Mouse (Mus musculus) layer of hippocampus, postnatal 36 days (tissue): Measurements from ENCODE around the gene Gm4881. TPM values are rescaled to one million over a fixed set of nuclear protein-coding genes. Genes with fewer than 3 reads are reported as not detected.

ENCODE experiments used
- DNase-seq, 2 experiments: peaks; one replicate each; pipeline ENCODE4 v3.0.0; 2022
- total RNA-seq, 2 experiments: library from RNA; stranded (reverse); gene quantifications; 2 replicates each; pipeline ENCODE4 v1.2.3; 2021

The Gm4881 gene
- total RNA-seq, 2 experiments from 2014 or later: not detected

- no peak for DNase-seq
Observed at GRCm38 (mm10) chr7:24953966-24954365, 9.7 kb upstream of the Gm4881 start.

GRCm38 (mm10) chr7:24949958-24950623 lies 5.8 kb upstream of the Gm4881 start:
- DNase-seq: peak in 1 of 2 experiments; percentile 65

- DNase-seq: no peak
Observed at GRCm38 (mm10) chr7:24948774-24949173, 4.5 kb upstream of the Gm4881 start.

- no peak for DNase-seq
Observed at GRCm38 (mm10) chr7:24947316-24948048, 3.2 kb upstream of the Gm4881 start.

- no peak for DNase-seq
Observed at GRCm38 (mm10) chr7:24943641-24944040, 653 bp downstream of the Gm4881 start.

GRCm38 (mm10) chr7:24931651-24932050 lies 12.6 kb downstream of the Gm4881 start:
- no peak for DNase-seq

GRCm38 (mm10) chr7:24930475-24930874 lies 13.8 kb downstream of the Gm4881 start:
- no peak for DNase-seq

- peak; percentile 59 to 61 for DNase-seq
Observed at GRCm38 (mm10) chr7:24919728-24920127, 24.6 kb downstream of the Gm4881 start.

- no peak for DNase-seq
Observed at GRCm38 (mm10) chr7:24918763-24919323, 25.5 kb downstream of the Gm4881 start.

GRCm38 (mm10) chr7:24912480-24912879 lies 31.8 kb downstream of the Gm4881 start:
- DNase-seq: no peak

GRCm38 (mm10) chr7:24907211-24907748 lies 37.0 kb downstream of the Gm4881 start:
- DNase-seq: no peak

- no peak for DNase-seq
Observed at GRCm38 (mm10) chr7:24906551-24906950, 37.7 kb downstream of the Gm4881 start.

GRCm38 (mm10) chr7:24904936-24905335 lies 39.4 kb downstream of the Gm4881 start:
- DNase-seq: no peak

GRCm38 (mm10) chr7:24904070-24904483 lies 40.2 kb downstream of the Gm4881 start:
- peak; percentile 96 to 98 for DNase-seq

- DNase-seq: no peak
Observed at GRCm38 (mm10) chr7:24903444-24903825, 40.9 kb downstream of the Gm4881 start.

GRCm38 (mm10) chr7:24902630-24903443 lies 41.5 kb downstream of the Gm4881 start, which contains the start of gene Arhgef1:
TSS of gene Arhgef1 (plus strand) at chr7:24902912.
- DNase-seq: peak; percentile 26 to 37

- DNase-seq: no peak
Observed at GRCm38 (mm10) chr7:24902264-24902629, 42.0 kb downstream of the Gm4881 start.

- no peak for DNase-seq
Observed at GRCm38 (mm10) chr7:24901842-24902241, 42.5 kb downstream of the Gm4881 start.

- DNase-seq: no peak
Observed at GRCm38 (mm10) chr7:24901114-24901513, 43.2 kb downstream of the Gm4881 start.

GRCm38 (mm10) chr7:24897959-24898358 lies 46.3 kb downstream of the Gm4881 start:
- DNase-seq: no peak

GRCm38 (mm10) chr7:24897224-24897623 lies 47.1 kb downstream of the Gm4881 start, which contains the start of gene Cd79a:
TSS of gene Cd79a (plus strand) at chr7:24897381.
- DNase-seq: no peak

- DNase-seq: no peak
Observed at GRCm38 (mm10) chr7:24896269-24896668, 48.0 kb downstream of the Gm4881 start.
